Mouse (Mus musculus): ENCODE results near the gene Ivd.

The Ivd gene

DNA sequence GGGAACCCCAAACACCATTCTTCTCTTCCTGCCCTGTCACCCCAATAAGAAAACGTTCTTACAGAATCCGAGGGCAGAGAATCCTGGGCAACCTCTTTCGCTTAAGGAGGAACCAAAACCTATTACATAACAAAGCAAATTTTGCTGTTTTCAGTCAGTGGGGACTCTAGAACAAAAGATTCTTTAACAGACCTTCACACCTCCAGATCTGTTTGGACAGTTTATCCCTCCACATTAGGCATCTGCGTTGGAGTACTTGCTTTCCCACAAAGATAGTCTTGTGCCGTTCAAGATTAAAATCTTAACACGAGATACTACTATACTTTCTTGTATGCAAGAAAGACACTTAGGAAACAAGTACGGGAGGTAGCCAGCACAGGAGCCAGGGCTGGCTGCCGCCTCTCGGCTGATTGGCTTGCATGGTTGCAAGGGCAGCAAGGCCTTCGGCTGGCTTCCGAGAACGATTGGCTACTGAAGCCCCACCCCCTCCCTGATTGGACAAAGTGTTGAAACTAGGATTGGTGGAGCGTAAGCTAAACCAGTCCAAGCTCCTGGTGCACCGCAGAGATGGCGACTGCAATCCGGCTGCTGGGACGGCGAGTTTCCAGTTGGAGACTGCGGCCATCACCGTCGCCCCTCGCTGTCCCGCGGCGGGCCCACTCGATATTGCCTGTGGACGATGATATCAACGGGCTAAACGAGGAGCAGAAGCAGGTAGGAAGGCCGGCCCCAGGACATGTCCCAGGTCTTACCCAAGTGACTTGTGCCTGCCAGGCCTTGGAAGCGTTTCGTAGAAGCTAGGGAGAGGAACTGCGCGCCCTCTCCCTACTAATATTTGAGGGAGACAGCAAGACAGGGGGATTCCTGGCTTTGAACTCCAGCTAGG, at the start of gene Ivd:
Gene Ivd (plus strand): TSS at position 501 of the 886 bp plus-strand sequence.
- peak; percentile 42 for DNase-seq (ENCODE audit: low spot score)

DNA sequence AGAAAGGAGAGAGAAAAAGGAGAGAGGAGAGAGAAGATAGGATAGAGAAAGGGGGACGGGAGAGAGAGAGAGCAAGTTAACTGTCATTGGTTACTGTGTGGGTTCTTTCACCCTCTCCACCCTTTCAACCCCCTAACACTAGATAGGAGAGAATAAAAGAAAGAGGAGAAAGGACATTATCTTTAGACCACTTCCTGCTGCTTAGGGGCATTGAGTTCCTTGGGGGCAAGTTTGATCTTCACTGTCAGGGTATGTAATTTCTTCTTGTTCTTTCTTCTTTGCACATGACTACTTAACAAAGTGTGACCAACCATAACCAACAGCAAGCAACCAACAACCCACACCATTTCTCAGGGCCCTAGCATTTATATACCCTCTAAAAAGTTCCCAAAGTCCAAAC, 49.0 kb upstream of the Ivd start:
- no peak for DNase-seq (ENCODE audit: low spot score)

DNA sequence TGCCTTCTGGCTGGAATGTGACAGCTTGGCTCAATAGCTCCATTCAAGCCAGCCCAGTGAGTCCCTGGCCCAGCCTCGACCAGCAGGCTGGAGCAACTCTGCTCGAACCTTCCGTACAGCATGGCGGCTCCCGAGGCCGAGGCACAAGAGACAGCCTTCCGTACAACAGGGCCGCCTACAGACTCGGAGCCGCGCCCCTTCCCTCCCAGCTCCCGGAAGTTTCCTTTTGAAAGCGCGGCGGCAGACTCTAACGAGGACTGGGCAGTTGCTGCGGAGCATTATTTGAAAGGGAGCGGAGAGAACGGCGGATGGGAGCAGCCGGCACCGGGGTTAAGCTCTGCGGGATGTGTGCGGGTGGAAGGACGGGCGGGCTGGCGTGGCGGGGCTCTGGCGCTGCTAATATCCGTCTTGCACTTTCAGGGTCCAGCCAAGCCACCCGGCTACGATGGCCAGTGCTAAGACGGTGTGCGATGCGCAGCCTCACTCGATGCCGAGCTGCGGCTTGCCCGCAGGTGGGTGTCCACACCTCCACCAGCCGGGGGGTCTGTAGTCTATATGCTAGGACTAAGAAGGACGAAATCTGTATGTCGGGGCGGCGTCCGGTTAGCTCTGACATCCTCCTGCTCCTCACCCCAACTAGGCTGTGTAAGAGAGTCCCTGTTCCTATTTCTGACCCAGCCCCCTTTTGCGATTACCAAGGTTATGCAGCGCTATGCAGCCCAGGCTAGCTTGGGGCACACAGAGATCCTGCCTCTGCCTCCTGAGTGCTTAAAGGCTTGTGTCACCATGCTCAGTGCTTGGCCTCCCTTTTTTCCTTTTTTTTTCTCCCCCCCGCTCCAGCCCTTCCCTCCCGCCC, 47.5 kb upstream of the Ivd start, which contains the start of gene Knstrn:
Gene Knstrn (plus strand): TSS at position 23 of the 856 bp plus-strand sequence.
- DNase-seq (ENCODE audit: low spot score), result peak; percentile 56

DNA sequence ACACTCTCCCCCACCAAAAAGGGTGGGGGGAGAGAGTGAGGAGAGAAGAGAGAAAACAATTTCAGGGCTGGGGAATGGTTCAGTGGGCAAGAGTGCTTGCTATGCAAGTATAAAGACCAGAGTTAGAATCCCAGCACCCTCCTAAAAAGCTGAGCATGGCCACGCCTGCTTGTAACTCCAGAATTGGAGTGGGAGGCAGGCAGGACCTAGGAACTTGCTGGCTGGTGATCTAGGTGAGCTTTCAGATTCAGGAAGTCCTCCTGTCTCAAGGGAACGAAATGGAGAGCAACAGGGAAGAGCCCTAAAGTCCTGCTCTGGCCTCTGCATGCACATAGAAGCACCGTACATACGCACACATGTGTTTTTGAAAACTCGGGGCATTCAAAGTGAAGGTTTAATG, 39.0 kb upstream of the Ivd start:
- no peak for DNase-seq (ENCODE audit: low spot score)

DNA sequence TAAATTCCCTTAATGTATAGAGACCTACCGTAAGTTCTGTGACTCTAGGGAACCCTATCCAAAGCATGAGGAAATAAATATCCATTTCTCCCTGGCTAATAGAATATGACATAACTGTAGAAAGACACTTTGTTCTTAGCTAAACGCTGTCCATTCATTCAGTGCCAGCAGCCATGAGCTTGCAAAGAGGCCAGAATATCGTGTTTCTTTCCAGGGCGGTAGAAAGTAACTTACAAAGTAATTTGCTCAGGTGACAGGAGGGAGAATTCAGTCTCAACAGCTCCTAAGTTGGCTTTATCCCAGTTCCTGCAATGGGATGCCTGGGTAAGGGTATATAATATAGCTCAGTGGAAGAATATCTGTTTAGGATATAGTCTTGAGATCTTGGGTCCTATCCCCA, 37.4 kb upstream of the Ivd start:
- no peak for DNase-seq (ENCODE audit: low spot score)

DNA sequence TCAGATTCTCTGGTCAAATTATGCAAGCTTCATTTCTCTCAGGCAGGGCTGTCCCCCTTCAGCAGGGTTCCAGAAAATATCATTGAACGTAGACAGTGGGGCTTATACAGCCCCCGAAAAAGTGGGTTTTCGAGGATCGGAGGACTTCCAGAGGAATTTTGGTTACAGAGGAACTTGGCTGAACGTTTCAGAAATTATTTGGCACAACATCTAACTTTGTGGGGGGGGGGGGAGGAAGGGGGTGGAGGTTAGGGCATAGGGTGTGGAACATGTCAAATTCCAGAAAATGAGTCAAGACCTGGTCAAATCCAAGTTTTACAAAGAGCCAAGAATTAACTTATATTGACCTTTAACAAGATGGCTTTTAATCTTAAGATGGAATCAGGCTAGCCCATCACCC, 32.7 kb upstream of the Ivd start:
- DNase-seq (ENCODE audit: low spot score), result no peak

DNA sequence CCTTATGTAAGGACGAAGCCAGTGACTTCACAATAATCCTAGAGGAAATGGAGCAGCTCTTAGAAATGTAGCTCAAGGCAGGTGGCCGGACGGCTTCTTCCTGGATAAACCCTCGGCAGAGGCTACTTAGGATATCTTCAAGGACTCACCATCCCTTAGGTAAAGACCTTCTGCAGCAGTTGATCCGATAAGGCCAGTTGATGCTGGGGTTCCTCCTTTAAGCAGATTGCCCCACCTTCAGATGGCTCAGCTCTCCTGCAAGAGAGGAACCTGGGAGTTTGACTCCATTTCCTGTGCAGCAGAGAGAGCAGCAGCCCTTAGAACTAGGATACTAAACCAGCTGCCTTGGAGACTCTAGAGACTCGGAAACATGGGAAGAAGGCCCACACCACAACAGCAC, 27.7 kb upstream of the Ivd start:
- DNase-seq (ENCODE audit: low spot score), result no peak

DNA sequence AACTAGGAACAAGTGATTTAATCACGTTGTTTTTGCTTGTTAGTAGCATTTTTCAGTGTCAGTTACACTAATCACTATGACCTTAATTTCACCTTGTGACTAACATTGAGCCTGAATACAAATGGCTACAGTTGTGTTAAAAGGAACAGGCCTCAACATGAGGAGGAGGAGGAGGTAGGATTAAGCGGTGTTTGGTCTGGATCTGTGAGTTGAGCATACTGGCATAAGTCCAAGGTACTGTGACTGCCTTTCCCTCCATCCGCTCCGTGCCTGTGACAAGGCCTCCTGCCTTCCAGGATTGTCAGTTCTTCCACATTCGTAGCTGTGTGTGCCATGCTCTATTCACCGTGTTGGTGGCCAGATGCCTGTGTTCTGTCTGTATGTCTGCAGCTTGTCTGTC, 26.6 kb upstream of the Ivd start:
- DNase-seq (ENCODE audit: low spot score), result no peak

DNA sequence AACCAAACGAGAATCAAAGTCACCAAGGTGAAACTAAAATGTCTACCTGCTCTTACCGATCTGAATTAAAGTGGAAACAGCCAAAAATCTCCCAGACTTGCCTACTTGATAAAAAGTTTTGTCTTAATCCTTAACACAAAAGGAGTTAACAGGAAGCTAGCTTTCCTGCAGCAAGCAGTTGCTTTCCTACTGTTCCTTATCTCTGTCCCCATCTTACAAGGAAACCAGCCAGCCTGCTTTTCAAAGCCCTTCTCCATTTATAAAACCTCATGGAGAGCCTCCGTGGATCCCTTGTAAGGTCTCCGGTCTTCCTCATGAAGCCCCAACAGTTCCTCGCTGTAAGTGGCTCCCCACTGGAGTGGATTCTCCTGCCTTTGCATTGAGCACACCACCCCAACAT, 23.4 kb upstream of the Ivd start:
- no peak for DNase-seq (ENCODE audit: low spot score)

DNA sequence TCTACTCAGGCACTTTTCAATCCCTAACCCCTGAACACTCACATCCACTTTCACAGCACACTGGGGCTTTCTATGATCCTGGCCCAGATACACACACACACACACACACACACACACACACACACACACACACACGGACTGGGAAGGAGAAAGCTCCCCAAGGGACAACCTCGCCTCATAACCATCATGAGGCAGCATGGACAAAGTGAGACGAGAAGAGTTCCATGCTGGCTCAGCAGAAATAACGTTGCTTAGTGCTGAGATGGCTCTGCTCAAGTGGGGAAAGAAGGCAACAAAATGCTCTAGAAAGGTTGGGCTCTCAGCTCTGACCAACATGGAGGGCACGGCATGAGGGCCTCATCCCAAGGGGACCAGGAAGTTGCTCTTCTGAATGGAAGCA, 20.6 kb upstream of the Ivd start:
- no peak for DNase-seq (ENCODE audit: low spot score)

DNA sequence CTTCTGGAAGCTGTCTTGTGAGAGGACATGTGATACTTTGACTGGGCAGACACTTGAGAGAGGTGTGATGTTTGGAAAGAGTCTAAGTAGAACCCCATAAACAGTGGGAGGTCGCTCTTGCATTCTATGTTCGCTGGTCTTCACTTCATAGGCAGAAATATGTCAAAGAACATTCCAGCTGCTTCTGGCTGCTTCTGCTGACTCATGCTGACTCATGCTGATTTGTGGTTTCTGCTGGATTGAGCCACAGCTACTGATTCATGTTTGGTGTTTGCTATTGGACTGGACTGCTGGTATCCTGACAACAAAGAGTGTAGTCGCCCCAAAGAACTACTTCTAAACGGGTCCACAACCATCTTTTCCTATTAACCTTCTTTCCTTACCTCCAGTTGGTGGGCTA, 20.0 kb upstream of the Ivd start:
- DNase-seq (ENCODE audit: low spot score), result no peak

DNA sequence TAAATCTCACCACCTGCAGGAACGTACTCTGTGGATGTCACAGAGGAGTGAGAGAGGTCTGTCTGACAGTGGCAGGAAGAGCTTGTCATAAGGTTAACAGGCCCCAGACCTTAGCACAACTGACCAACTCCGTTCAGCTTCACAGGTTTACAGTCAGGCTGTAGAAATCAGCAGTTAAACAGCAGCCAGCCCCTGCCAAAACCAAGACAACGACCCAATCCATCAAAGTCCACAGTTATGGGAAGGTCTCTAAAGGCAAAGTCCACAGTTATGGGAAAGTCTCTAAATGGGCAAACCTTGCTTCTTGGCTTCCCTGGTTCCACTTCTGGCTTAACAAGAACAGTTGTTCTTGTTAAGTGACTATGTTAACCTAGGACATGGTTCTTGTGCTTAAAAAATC, 17.3 kb upstream of the Ivd start:
- no peak for DNase-seq (ENCODE audit: low spot score)

DNA sequence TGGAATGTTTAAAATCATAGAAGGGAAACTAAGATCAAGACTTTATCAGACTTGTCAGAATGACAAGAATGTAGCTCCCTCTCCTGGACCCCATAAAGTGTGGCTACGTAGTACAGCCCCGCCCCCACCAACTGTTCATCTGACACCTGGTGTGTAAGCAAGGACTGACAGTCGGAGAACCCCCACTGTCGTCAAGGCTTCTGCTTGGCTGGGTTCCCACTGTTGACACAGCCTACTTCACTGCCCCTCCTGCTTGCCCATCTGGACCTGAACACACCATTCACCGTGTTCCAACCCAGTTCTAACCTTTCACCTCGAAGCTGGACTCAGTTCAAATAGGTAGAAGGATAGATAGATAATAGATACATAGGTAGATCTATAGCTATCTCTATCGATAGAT, 15.5 kb upstream of the Ivd start:
- DNase-seq (ENCODE audit: low spot score), result no peak

DNA sequence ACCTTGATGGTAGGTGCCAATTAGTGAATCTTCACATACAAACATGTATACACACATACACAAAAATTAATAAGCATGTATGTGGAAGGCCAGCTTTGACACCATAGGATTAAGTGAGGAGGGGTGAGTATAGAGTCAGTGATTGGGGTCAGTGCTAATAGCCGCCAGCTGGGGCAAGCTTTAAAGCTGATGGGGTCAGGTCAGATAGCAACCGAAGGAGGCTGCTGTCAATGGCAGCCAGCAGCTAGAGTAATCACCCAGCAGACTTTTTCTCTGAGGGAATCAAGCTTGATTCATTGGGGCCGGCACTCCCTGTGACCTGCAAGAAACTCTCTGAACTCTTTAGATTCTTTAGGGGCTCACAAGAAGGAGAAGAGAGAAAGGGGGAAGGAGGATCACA, 10.0 kb upstream of the Ivd start:
- DNase-seq (ENCODE audit: low spot score), result no peak

DNA sequence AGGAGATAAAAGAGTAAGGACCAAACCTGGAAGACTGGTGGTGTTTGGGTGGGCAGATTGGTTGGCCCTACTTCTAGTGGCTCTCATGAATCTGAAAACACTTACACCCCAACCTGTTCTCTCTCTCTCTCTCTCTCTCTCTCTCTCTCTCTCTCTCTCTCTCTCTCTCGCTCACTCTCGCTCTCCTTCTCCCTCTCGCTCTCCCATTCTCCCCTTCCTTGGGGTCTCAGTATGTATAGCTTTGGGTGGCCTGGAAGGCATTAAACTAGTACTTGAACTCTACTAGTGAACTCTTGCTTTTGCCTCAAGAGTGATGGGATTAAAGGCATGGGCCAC, 554 bp downstream of the Ivd start:
- no peak for DNase-seq (ENCODE audit: low spot score)

DNA sequence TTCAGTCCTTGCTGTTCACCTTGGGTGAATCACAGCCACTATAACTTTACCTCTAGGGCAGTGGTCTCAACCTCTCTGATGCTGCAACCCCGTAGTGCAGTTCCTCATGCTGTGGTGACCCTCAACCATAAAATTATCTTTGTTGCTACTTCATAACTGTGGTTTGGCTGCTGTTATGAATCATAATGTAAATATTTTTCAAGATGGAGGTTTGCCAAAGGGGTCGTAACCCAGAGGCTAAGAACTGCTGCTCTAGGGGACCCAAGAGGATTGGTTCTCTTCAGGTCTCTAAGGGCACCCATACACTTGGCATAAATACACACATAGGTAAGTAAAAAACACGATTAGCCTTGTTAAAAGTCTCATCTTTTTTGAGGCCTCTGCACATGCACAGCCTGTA, 8.8 kb downstream of the Ivd start:
- DNase-seq (ENCODE audit: low spot score), result no peak

DNA sequence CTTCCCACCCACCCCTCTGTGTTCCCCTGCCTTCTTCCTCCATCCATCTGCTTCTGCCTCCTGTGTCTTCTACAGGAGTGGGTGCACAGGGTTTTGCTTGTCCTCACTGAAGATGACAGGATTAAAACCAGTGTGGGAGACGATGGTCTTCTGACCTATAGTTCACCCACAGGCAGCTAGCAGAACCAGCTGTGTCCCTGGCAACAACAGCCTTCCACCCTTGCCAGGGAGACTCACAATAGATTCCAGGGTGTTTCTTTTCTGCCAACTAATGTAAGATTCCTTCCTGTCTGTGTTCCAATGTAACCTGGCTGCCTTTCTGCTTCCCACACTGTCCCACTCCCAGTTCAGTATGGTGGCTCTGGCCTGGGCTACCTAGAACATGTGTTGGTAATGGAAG, 9.3 kb downstream of the Ivd start:
- no peak for DNase-seq (ENCODE audit: low spot score)

DNA sequence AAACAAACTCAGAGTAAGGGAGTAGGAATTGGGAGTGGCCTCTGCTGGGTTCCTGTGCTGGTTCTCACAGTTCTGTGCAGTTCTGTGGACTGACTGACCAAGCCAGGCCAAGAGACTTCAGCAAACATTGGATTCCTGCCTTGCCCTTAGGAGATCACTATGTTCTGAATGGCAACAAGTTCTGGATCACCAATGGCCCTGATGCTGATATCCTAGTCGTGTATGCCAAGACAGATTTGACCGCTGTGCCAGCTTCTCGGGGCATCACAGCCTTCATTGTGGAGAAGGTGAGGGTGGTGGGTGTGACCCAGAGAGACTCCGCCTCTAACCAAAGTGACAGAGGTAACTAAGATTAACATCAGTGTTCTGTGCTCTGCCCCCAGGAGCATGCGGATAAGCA, 11.3 kb downstream of the Ivd start:
- DNase-seq (ENCODE audit: low spot score), result no peak

DNA sequence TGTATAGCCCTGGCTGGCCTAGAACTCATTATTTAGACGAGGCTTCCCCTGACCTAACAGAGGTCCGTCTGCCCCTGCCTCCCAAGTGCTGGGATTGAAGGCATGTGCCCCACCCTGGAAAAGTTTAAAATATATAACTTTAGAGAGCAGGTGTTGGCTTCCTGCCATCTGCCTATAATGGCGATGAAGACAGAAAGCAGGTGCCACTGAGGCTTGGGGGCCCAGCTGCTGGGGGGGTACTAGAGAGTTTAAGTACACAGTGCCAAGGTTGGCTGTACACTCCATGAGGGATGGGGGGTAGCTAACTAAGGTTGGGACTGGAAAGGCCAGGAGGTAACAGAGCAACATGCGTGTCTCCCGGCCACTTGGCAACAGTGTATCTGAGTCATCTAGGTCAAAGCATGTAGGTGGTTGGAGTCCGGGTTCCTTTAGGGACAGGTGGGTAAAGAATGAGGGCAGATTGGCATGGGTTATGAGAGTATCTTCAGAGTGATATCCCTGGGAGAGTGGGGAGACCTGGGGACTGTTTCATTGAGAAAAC, 12.2 kb downstream of the Ivd start:
- no peak for DNase-seq (ENCODE audit: low spot score)

DNA sequence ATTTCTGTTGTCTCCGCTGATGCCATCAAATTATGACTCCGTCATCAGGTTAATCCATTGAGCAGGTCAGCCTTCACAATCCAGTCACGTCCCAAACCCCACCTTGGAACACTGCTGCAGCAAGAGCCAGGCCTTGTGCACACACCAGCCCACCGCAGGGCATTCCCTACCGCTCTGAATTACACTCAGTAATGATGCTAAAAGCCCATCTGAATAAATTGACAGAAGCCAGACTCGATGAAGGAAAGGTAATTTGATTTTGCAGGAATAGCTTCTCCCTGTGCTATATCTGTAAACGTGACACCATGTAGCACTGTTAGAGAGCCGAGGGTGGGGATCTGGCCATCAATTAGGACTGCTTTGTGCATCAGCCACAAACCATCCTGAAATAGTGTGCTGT, 13.6 kb downstream of the Ivd start:
- no peak for DNase-seq (ENCODE audit: low spot score)

DNA sequence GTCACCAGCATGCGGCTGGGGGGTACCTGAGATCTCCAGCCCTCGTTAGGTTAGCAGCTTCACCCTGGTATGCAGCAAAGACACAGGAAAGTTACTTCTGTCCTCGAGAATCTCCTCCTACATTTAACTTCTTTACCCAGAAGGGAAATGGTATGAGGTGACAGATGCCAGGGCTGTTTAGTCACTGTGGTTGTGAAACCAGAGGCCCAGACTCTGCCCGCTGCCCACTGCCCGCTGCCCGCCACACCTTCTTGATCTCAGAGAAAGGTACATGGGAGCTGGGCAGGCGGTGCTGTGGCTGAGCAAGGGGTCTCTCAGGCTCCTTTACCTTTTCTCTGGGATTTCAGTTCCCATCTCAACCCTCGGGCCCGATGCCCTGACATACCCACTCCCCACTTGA, 14.7 kb downstream of the Ivd start:
- no peak for DNase-seq (ENCODE audit: low spot score)

DNA sequence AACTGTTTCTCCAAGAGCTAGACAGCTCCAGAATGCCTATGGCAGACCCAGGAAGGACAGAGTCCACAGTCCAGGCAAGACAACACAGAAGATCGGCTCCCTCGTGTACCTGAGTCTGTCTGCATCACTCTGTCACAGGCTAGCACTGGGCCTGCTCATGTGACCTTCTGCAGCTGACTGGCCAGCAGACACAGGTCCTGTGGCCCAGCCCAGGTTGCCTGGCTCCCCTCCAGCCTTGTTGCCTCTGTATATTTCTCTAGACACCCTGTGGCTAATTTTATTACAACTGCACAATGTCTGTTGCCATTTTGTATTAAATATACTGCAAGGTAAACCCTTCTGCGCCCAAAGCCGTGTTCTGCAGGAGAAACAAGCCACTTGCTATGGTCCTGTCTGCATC, 19.3 kb downstream of the Ivd start:
- DNase-seq (ENCODE audit: low spot score), result no peak

DNA sequence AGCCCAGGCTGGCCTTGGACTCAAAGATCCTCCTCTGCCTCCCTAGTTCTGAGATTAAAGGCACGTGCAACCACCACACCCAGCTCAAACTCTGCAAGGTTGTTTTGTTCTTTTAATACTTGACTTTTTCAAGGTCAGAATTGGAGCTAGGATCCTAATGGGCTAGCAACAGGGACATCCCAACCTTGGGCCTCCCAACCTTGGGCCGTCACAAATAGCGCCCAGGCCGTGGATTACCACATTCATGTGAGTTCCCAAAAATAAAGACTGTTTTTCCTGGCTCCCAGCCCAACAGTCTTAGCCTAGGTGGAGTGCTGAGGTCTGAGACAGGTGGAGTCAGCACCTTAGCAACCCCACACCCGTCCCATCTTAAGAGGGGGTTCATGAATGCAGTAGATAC, 20.2 kb downstream of the Ivd start:
- DNase-seq (ENCODE audit: low spot score), result no peak
